Mouse (Mus musculus) fat pad, adult 2 months (tissue): ENCODE measurements at regions not wholly inside any gene's neighbourhood (a gene's known extent, or its start where the extent isn't known, plus 50 kb on each side); places are given as distances from the start of the nearest gene placed in this dataset.

Experiments used
- DNase-seq: peaks from one replicate; pipeline ENCODE4 v3.0.0-alpha.2; 2011; ENCODE audit warnings: low read depth, low spot score; ENCODE audit errors: extremely low read depth

GRCm38 (mm10) chr12:39952854-39953253, 85.0 kb downstream of the Arl4a start:
- DNase-seq, result no peak

DNA sequence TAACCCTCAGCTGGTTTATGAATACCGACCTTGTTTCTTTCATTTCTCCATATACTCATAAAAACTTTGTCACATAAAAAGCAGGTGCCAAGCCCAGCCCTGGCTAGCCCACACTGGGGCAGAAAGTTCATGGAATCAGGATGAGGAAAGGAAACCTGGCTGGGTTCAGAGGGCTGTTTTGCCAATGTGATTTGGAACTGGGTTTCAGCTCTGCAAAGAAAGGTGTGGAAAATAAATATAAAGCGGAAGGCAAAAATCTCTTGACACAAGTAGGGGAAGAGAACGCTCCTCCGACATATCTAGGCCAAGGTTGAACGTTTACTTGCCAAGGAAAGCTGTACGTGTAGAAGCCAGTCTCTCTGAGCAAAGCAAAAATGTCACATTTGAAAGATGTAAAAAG, 85.9 kb downstream of the Arl4a start:
- peak; percentile 55 for DNase-seq

- DNase-seq, result no peak
Observed at GRCm38 (mm10) chr12:39950270-39950801, 87.5 kb downstream of the Arl4a start.

- DNase-seq, result no peak
Observed at GRCm38 (mm10) chr12:39942910-39943309, 94.9 kb downstream of the Arl4a start.

DNA sequence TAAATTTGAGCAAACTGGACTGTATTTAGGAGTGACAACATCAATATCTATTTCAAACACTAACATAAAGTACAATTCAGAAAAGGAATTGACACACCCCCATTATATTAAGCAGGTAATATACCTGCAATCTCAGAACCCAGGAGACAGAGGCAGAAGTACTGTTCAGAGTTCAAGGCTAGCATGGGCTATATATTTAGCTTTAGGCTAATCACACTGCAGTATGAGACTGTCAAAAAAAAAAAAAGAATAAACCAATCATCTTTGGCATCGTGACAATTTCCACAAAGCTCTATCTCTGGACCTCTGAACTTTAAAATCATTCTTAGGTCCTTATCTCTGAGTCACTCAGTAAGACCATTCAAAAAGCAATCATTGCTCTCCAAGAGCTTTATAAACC, 96.7 kb downstream of the Arl4a start:
- DNase-seq, result no peak

DNA sequence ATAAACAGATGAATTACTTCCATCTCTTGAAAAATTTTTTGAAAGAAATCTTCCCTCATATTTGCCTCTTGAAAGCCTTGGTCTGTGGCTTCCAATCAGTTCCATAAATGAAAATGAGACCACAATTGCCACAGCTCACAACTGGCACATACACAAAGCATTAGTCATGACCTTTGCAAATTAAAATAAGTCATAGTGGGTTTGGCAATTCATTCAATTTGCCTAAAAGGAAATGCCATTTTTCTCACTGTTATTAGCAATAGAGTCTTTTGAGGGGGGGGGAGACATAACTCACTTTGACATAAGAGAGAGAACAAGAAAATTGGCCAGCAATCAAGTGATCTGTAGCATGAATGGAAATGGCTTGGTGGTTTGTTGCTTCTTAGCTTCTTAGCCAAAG, 98.8 kb downstream of the Arl4a start:
- DNase-seq, result no peak

DNA sequence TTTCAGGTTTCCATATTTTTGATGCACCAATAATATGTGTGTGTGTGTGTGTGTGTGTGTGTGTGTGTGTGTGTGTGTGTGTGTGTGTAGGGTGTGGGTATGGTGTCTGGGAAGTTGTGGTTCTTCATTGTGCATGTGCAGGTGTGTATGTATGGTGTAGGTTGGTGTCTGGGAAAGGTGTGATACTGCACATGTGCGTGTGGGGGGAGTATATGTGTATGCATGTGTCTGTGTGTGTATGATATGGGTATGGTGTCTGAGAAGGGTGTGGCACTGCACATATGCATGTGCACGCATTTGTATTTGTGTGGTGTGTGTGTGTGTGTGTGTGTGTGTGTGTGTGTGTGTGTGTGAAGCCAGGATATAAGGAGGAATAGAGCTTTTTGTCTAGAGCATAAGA, 99.6 kb downstream of the Arl4a start:
- DNase-seq, result no peak

DNA sequence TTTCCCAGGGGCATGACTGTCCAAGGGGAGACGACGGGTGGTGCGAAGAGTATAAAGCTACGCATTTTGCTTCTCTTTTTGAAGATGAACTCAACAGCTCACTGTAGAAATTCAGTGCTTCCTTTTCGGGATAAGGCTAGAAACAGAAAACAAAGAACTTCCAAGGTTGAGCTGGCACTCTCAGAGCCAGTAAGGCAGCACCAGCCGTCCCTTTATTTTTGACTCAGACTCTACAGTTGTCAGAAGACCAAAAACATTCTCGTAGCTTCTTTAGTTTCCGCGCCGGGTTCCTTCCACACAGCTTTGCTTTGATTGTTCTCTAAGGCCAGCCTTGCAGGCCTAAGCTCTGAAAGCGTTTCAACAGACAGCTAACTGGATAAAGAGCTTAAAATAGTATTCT, 101.5 kb downstream of the Arl4a start:
- DNase-seq, result no peak

DNA sequence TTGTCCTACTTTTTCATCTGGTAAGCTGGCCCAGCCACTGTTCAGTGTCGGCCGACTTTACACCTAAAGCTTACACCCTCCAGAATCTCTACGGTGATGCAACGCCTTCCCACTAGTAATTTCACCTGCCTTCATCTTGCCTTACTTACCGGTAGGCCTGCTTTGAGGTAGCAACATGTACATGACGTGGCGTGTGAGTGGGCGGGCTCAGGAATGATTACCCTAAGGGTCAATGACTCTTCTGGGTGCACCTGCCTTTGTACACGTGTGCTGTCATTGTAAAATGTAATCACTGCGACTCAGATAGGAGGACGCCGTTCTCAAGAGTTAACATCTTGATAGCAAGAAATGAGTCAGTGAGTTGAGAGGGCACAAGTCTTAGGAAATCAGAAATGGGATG, 102.0 kb downstream of the Arl4a start:
- peak; percentile 55 for DNase-seq

- DNase-seq, result no peak
Observed at GRCm38 (mm10) chr12:39934877-39935276, 102.9 kb downstream of the Arl4a start.

- DNase-seq, result peak; percentile 39
Observed at GRCm38 (mm10) chr12:39931251-39931650, 106.6 kb downstream of the Arl4a start.

GRCm38 (mm10) chr12:39927902-39928301, 109.9 kb downstream of the Arl4a start:
- no peak for DNase-seq

GRCm38 (mm10) chr12:39927014-39927413, 110.8 kb downstream of the Arl4a start:
- DNase-seq, result peak; percentile 91

GRCm38 (mm10) chr12:39921481-39921880, 116.3 kb downstream of the Arl4a start:
- no peak for DNase-seq

DNA sequence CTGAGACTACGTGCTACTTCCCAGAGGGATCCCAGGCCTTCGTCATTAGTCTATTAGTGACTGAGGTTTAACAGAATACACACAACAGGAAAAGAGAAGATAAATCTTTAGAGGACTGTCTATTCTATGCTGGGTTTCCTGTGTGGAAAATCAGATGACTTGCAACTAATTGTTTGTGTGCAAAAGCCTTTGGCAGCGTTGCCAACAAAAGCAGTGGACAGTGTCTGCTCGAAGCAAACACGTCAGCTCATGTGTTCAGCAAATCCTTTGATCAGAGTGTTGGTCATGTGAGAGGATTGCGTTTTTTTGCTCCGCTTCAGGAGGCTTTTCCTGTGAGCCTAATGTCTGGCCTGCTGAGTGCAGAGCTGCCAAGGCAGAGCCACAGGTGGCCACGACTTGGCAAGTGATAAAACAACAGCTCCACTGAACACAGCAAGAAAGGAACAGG, 117.3 kb downstream of the Arl4a start:
- DNase-seq, result peak; percentile 95

GRCm38 (mm10) chr12:39919909-39920308, 117.9 kb downstream of the Arl4a start:
- DNase-seq, result no peak

- no peak for DNase-seq
Observed at GRCm38 (mm10) chr12:39888493-39888892, 149.3 kb downstream of the Arl4a start.

DNA sequence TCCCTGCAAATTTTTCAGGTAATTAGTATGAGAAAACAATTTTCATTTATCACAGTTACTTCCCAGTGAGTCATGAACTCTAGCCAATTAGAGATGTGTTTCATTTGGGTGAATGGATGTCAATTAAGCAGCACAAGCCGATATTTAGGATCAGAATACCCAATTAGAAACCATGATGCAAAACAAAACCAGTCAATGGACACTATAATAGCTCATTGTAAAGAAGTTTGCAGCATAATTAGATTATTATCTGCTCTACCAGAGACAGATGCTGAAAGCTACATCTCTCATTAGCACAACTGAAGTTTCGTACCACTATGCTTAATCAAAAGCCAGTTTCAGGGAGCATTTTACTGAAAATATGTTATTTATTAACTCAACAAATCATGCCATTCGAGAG, 152.5 kb downstream of the Arl4a start:
- no peak for DNase-seq

DNA sequence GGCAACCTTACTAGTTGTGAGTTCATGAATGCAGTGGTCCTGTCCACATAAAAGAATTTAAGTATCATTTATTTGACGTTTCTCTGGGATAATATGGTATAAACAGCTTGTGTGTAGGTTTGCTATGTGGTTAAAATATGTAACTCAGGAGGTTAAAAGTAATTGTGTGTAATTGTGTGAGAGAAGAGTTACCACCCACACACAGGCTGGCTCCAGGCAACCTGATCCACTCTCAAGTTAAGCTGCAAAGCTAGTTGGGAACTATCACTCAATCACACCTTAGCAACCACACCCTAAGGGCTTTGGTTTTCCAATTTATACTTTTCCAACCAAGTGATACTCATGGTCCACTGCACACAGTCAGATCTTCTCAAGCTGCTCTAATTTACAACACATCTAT, 157.5 kb downstream of the Arl4a start:
- no peak for DNase-seq

- no peak for DNase-seq
Observed at GRCm38 (mm10) chr12:39873917-39874316, 163.9 kb downstream of the Arl4a start.

GRCm38 (mm10) chr12:39861797-39862196, 176.0 kb downstream of the Arl4a start:
- DNase-seq, result no peak

DNA sequence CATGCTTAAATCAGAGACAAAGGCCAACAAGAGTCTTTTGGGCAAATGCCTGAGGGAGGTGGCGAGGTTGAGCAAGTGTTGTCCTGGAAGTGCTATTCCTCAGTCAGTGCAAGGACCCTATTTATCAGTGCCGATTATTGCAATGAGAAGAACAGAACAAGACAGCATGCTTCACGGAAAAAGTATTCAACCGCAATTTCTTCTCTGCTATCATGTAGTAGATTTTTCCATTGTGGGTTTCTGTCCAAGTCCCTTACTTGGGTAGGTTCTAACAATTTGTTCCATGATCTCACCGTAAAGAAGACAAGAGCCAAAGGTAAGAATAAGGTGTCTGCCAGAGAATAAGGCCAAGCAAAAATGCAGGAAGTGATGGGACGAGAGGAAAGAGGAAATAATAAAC, 186.2 kb downstream of the Arl4a start:
- DNase-seq, result no peak

- no peak for DNase-seq
Observed at GRCm38 (mm10) chr12:39849346-39850058, 188.3 kb downstream of the Arl4a start.
